Mouse (Mus musculus) midbrain, embryonic 10.5 days (tissue): ENCODE measurements around the gene Foxf1. TPM values are rescaled to one million over a fixed set of nuclear protein-coding genes. Genes with fewer than 3 reads are reported as not detected.

Experiments used
- DNase-seq: peaks from one replicate; pipeline ENCODE4 v3.0.0-alpha.2; 2017; ENCODE audit warnings: low spot score
- H3K27ac ChIP-seq: fragments of 300-500 bp; sonication (generic); replicated peaks from 2 replicates; pipeline ENCODE4 v1.5.1; 2016; ENCODE audit warnings: mild to moderate bottlenecking
- H3K27me3 ChIP-seq: fragments of 300-500 bp; sonication (generic); 2 replicates; pipeline ENCODE4 v1.6.1; 2016; ENCODE audit warnings: low read depth, mild to moderate bottlenecking; ENCODE audit not compliant: poor library complexity, severe bottlenecking
- H3K36me3 ChIP-seq: fragments of 300-500 bp; sonication (generic); 2 replicates; pipeline ENCODE4 v1.6.1; 2016; ENCODE audit warnings: mild to moderate bottlenecking, moderate library complexity
- H3K4me1 ChIP-seq: fragments of 300-500 bp; sonication (generic); 2 replicates; pipeline ENCODE4 v1.6.1; 2016
- H3K4me3 ChIP-seq: fragments of 300-500 bp; sonication (generic); 2 replicates; pipeline ENCODE4 v1.5.1; 2016; ENCODE audit warnings: mild to moderate bottlenecking, moderate library complexity
- H3K9me3 ChIP-seq: fragments of 300-500 bp; sonication (generic); replicated peaks from 2 replicates; pipeline ENCODE4 v1.6.1; 2016; ENCODE audit warnings: mild to moderate bottlenecking
- WGBS: fragments of 180-500 bp; shearing (Covaris S2); methylation state at CpG from one replicate; pipeline ENCODE4 v1.1.7; 2016; 5-methylcytosine and 5-hydroxymethylcytosine counted together
- polyA plus RNA-seq: library from polyadenylated mRNA; unstranded; fragments of >200 nt; fragmentation: Nextera tagmentation; extraction: Ambion mirVana; gene quantifications from 2 replicates; pipeline ENCODE4 v1.2.1, GENCODE M21; 2016

The Foxf1 gene
- polyA plus RNA-seq, 1 experiment from 2014 or later: 1.1 TPM

DNA sequence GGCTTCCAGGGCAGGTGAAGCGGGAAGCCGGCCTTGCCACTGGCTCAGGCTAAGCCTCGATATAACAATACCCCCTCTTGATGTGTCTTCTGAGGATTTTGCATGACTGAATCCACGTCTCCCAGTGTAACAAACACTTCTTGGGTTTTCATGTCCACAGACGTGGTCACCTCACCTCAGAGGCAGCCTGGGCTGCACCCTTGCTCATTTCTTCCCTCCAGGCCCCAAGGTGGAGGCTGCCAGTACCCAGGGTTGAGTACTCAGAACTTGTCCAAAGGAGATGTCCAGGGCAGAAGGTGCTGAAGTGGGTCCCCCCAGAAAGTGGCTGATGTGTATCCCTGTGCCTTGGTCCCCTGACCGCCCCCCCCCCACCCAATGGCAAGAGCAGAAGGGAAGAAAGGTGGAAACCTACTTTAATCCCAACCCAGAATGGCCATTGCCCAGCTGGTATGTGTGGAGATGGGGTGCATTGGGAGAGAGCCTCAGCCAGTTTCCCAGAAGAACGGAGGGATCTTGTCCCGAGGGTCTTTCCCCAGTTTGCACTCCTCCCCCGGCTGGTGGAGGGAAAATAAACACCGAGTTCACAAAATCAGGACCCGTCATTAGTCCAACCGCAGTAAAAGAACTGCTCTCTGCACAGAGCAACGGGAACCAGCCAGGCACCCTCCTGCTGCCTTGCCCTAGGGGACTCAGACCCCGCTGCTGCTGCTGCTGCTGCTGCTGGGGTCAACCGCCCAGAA, 9.9 kb upstream of the Foxf1 start:
- H3K36me3 ChIP-seq: no peaks in the 10 kb centered on the region
- 0% methylated on average over 15 of the region's 15 CpGs for WGBS
- no peaks in the 10 kb centered on the region for H3K9me3 ChIP-seq
- H3K27me3 ChIP-seq: peaks cover 100% of the 10 kb centered on the region
- DNase-seq: peak; percentile 53
- no peak overlapping the region for H3K27ac ChIP-seq
- H3K4me3 ChIP-seq: no peak overlapping the region
- H3K4me1 ChIP-seq: peaks cover 29% of the 10 kb centered on the region

DNA sequence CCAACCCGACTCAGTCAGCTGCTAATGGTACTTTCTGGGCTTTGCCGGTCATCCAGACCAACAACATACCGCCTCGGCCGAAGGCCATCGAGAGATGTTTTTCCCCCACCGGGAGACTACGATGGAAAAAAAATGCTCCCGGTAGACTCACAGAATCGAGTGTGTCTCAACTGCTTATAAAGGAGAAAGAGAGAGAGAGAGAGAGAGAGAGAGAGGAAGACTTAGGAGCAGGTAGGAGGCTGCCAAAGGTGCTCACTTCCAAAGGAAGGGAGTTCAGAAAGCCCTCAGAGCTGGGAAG, 9.4 kb upstream of the Foxf1 start:
- H3K4me1 ChIP-seq: peaks cover 29% of the 10 kb centered on the region
- H3K27me3 ChIP-seq: peaks cover 100% of the 10 kb centered on the region
- no peak overlapping the region for H3K27ac ChIP-seq
- no peak overlapping the region for H3K4me3 ChIP-seq
- WGBS: 2% methylated on average over 10 of the region's 10 CpGs
- no peak for DNase-seq
- H3K9me3 ChIP-seq: no peaks in the 10 kb centered on the region
- H3K36me3 ChIP-seq: no peaks in the 10 kb centered on the region

DNA sequence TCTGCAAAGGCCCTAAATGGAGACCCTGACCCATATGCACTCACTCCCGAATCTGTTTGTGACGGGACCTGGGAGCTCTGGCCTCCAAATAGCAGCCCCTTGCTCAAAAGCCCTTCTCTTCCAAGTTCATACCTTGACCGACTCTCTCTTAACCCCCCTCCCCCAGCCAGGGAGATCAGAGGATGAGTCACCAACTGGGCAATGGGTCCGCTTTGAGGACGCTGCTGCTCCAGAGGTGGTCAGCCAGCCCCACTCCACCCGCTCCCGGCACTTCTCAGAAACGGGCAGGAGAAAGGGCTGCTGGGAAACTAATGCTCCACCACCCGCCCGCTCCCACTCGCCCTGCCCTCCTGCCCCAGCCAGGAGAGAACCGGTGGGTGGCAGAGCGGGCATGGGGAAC, 8.2 kb upstream of the Foxf1 start:
- peak; percentile 42 for DNase-seq
- H3K4me1 ChIP-seq: peaks cover 27% of the 10 kb centered on the region
- no peaks in the 10 kb centered on the region for H3K36me3 ChIP-seq
- H3K4me3 ChIP-seq: no peak overlapping the region
- whole genome bisulfite sequencing: under 1% methylated on average over 13 of the region's 13 CpGs
- no peak overlapping the region for H3K27ac ChIP-seq
- H3K27me3 ChIP-seq: peaks cover 100% of the 10 kb centered on the region
- H3K9me3 ChIP-seq: no peaks in the 10 kb centered on the region

DNA sequence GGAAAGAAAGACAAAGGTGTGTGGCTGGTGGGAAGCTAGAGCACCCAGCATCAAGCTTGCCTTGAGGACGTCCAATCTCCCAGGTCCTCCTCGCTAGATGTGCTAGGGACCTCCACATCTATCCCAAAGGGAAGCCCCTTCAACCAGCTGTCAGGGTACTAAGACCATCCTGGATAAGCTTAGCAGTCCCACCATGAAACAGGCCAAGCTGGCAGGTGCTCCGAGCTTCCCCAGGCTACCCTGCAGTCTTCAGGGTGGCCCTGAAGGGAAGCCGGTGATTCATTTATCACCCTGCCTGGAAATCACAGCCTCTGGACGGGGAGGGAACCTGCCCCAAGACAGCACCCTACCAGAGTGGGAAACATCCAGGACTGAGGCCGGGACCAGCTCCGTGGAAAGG, 7.6 kb upstream of the Foxf1 start:
- no peak overlapping the region for H3K27ac ChIP-seq
- H3K36me3 ChIP-seq: no peaks in the 10 kb centered on the region
- peaks cover 21% of the 10 kb centered on the region for H3K4me1 ChIP-seq
- no peak for DNase-seq
- H3K4me3 ChIP-seq: no peak overlapping the region
- H3K9me3 ChIP-seq: no peaks in the 10 kb centered on the region
- peaks cover 100% of the 10 kb centered on the region for H3K27me3 ChIP-seq
- 4% methylated on average over 7 of the region's 7 CpGs for WGBS

DNA sequence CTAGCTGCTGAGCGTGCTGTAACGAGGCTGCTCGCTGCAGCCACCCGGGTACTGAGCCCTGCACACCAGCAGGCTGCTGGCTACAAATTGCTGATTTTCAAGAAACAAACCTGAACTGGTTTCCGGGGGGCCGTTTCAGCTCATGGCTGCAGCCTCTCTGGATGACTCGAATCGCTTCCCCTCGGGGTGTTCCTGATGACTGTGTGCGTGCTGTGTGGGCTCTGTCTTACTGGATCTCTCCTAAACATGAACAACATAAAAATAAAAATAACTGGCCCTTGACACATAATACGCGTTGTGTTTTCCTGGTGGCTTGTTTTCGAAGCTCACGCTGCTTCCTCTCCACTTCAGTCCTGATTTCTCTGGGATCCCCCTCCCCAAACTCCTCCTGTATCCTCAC, 5.5 kb upstream of the Foxf1 start:
- H3K27me3 ChIP-seq: peaks cover 100% of the 10 kb centered on the region
- no peaks in the 10 kb centered on the region for H3K36me3 ChIP-seq
- WGBS: 1% methylated on average over 14 of the region's 14 CpGs
- H3K4me3 ChIP-seq: no peak overlapping the region
- H3K27ac ChIP-seq: no peak overlapping the region
- H3K4me1 ChIP-seq: peaks cover 24% of the 10 kb centered on the region
- no peaks in the 10 kb centered on the region for H3K9me3 ChIP-seq
- peak; percentile 26 for DNase-seq

DNA sequence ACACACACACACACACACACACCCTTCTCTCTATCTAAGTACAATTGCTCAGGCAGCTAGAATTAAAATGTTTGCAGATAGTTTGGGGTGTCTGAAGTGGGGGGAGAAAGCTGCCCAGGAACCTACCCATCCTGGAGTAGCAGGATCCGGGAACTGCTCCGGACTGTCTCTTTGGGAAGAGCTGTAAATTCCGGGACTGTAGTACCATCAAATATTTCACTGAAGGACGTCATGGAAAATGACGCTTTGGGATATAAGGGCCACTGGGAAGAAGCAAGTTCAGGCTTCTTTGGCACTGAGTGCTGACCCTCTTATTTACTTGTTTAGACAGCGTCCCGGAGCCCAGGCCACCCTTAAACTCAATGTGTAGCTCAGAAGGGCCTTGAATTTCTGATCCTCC, 5.0 kb upstream of the Foxf1 start:
- Histone ChIP-seq H3K9me3 (no peaks in the 10 kb centered on the region), H3K4me3 (no peak overlapping the region), H3K27ac (no peak overlapping the region), H3K27me3 (peaks cover 100% of the 10 kb centered on the region), H3K4me1 (peaks cover 26% of the 10 kb centered on the region), H3K36me3 (no peaks in the 10 kb centered on the region)
- DNase-seq: no peak
- WGBS: 2% methylated on average over 7 of the region's 7 CpGs

DNA sequence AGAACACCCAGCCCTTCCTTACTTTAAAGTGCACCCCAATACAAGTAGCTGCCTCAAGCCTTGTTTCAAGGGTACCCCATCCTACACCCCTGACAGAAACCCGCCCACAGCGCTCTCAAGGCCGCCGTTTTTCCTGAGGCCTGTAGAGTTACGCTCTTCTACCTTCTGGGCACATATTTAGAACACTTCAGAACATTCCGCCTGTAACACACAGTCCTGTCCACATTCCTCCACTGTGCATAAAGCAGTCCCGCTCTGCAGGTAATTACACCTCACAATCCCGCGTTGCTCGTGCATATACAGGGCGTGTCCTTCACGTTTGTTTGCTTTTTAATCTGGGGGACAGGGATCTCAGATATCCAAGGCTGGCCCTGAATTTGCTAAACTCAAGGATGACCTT, 4.2 kb upstream of the Foxf1 start:
- Histone ChIP-seq H3K4me3 (no peak overlapping the region), H3K9me3 (no peaks in the 10 kb centered on the region), H3K36me3 (no peaks in the 10 kb centered on the region), H3K27me3 (peaks cover 100% of the 10 kb centered on the region), H3K27ac (no peak overlapping the region), H3K4me1 (peaks cover 30% of the 10 kb centered on the region)
- under 1% methylated on average over 12 of the region's 12 CpGs for WGBS
- DNase-seq: no peak

DNA sequence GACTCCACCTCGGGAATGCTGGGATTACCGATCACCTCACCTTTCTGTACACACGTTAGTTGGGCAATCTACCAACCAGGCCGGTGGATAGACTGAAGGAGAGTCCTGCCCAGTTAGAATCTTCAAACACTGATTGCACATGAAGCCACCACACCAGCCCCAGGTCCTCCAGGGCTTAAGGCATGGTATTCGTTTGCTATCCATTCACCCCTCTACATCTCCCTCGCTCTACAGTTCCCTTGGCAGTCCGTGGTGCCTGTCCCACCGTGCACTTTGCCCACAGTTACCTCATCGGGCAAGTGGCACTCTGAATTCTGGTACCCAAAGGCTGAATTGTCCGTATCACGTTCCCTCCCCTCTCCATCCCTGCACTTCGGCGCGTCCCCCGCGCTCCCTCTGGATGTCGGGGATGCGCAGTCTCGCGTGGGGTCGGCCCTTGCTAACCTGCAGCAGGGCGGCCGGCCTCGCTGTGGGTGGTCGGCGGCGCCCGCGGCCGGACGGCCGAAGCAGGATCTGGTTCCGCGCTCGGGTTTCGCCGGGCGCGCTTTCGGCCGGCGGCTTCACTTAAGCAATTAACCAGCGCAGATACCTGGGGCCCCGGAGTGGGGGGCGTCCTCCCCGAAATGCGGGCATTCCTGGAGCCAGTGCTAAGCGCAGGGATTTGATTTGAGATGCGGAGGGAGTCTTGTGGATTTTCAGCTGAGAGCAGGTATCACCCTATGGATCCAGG, 3.7 kb upstream of the Foxf1 start:
- peak; percentile 43 for DNase-seq
- no peak overlapping the region for H3K4me3 ChIP-seq

DNA sequence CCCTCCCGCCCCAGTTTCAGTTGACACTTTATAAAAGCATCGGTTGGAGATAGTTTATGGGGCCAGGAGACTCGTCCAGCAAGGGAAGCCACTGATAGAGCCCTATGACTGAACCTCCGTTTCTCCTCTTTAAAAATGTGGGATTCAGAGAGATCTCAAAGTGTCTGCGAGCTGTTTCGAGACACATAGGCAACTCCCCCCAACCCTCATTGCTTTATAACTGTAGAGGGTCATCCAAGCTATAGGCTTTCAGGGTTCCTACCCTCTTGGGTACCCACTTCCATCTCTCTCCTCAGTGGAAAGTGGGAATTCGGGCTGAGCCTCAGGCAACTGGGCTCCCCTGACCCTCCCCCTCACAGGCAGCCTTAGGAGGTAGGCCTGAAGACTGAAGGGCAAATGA, 2.8 kb upstream of the Foxf1 start:
- DNase-seq: no peak
- 3% methylated on average over 7 of the region's 7 CpGs for WGBS
- peaks cover 32% of the 10 kb centered on the region for H3K4me1 ChIP-seq
- no peaks in the 10 kb centered on the region for H3K9me3 ChIP-seq
- H3K27me3 ChIP-seq: peaks cover 100% of the 10 kb centered on the region
- H3K27ac ChIP-seq: no peak overlapping the region
- H3K36me3 ChIP-seq: no peaks in the 10 kb centered on the region
- no peak overlapping the region for H3K4me3 ChIP-seq

More for the DNA sequence above, 3.7 kb upstream of the Foxf1 start:
- WGBS: under 1% methylated on average over 49 of the region's 49 CpGs
- no peak overlapping the region for H3K27ac ChIP-seq
- peaks cover 100% of the 10 kb centered on the region for H3K27me3 ChIP-seq
- peaks cover 32% of the 10 kb centered on the region for H3K4me1 ChIP-seq
- no peaks in the 10 kb centered on the region for H3K36me3 ChIP-seq
- H3K9me3 ChIP-seq: no peaks in the 10 kb centered on the region

DNA sequence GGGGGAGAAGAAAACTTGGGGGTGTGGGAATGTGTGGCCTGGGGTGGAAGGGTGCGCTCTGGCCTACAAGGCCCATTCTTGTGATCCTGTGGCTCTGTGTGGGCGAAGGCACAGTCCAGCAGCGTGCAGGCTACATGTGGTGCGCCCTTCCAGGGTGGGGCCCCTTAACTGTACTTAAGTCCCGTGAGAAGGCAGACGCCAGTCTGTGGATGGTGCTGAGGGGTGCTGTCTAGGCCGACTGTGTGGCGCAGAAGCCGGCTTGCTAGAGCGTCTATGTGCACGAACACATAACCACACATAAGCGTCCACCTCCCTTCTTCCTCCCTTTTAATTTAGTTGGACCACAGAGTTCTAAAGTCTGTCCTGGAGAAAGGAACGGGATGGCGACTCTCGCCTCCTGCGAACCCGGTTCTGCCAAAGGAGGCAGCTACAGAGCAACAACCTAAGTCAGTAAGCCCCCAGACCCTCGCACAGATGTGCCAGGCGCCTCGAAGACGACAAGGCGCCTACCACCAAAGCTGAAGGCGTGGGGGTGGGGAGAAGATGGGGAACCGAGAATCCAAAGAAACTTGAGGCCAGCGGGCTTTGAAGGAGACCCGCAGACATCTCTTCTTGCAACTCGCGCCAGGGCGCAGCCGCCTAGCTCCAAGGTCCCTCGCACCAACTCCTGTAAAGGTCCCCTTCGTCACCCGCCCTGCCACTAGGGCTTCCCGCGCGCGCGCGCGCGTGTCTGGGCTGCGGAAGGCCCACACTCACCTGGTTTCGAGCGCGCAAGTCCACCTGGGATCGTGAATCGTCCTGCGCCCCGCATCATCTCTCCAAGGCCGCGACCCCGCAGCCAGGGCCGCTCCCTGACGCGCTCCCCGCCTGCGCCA, 1.7 kb upstream of the Foxf1 start:
- peak; percentile 44 for DNase-seq
- Histone ChIP-seq H3K27me3 (peaks cover 100% of the 10 kb centered on the region), H3K4me1 (peaks cover 32% of the 10 kb centered on the region), H3K4me3 (peak overlapping the region; percentile 62), H3K36me3 (no peaks in the 10 kb centered on the region), H3K27ac (no peak overlapping the region), H3K9me3 (no peaks in the 10 kb centered on the region)
- WGBS: under 1% methylated on average over 57 of the region's 57 CpGs

DNA sequence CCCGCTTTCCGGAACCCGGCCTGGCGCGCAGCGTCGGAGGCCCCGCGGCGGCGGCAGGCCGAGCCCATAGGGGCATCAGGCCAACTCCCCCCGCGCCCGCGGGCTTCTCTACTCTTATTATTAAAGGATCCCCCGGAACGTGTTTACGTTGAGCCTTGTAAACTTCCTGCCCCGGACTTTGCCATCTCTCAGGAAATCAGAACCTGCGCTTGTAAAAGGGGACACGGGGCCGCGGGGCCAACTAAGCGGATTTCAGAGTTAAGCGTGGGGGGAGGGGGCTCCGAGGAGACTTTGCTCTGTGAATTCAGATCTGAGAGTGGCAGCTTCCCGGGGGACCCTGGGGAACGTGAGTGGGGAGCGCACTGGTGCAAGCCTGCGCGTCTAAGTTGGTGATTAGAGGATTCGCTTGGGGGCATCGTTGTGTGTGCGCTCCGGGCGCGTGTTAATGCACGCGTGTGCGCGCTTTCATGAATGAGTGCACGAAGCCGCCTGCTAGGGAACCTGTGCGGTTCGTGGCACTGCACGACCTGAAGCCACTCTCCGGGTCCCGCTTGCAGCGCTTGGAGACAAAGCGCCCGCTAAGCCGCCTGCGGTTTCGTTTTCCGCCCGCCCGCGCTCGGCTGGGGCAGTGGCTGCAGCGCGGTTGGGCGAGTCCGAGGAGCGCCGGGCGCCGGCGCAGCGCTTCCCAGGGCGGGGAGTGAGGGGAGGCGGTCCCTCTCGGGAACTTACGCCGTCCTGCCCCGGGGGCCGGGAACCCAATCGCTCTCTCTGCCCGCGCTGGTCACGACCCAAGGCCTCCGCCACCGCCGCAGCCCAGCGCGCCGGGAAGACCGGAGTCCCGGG, 872 bp upstream of the Foxf1 start:
- under 1% methylated on average over 89 of the region's 89 CpGs for WGBS
- peaks cover 32% of the 10 kb centered on the region for H3K4me1 ChIP-seq
- DNase-seq: peak; percentile 79
- no peaks in the 10 kb centered on the region for H3K36me3 ChIP-seq
- peaks cover 100% of the 10 kb centered on the region for H3K27me3 ChIP-seq
- peak overlapping the region; percentile 59; the same call in 1 of the 2 replicates for H3K27ac ChIP-seq
- peak overlapping the region; percentile 62 for H3K4me3 ChIP-seq
- H3K9me3 ChIP-seq: no peaks in the 10 kb centered on the region

DNA sequence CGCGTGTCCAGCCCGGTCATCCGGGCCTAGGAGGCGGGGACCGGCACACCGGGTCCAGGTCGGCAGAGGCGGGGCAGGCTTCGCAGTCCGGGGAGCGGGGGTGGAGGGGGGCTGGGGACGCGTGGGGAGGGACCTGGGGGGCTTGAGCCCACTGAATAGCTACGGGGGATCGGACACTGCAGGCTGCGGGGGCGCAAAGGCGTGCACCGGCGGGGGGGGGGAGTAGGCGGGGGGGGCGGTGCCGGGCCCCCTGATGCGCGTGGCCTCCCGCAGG, 313 bp upstream of the Foxf1 start:
- H3K27ac ChIP-seq: peak overlapping the region; percentile 59; the same call in 1 of the 2 replicates
- peak overlapping the region; percentile 62 for H3K4me3 ChIP-seq
- DNase-seq: no peak
- H3K36me3 ChIP-seq: no peaks in the 10 kb centered on the region
- 2% methylated on average over 18 of the region's 27 CpGs for WGBS
- peaks cover 32% of the 10 kb centered on the region for H3K4me1 ChIP-seq
- H3K9me3 ChIP-seq: no peaks in the 10 kb centered on the region
- peaks cover 100% of the 10 kb centered on the region for H3K27me3 ChIP-seq
